Mouse (Mus musculus) brain, embryonic 14.5 days (tissue): ENCODE measurements at regions not wholly inside any gene's neighbourhood (a gene's known extent, or its start where the extent isn't known, plus 50 kb on each side); places are given as distances from the start of the nearest gene placed in this dataset.
"Not testable (repeated sequence)": the region's sequence is repeated elsewhere in the genome, so short reads cannot be mapped to it uniquely, and the experiment has no call there.

Experiments
- DNase-seq: peaks from one replicate; pipeline ENCODE4 v3.0.0-alpha.2; 2011; ENCODE audit warnings: low read depth
- CTCF ChIP-seq: fragments of 200-500 bp; IDR thresholded peaks from 2 replicates; pipeline ENCODE4 v1.5.1; 2012; ENCODE audit warnings: inconsistent platforms, mild to moderate bottlenecking, moderate library complexity, borderline replicate concordance; ENCODE audit not compliant: insufficient read depth, insufficient read length; ENCODE audit errors: extremely low read depth
- POLR2A ChIP-seq: fragments of 200-500 bp; IDR thresholded peaks from 2 replicates; pipeline ENCODE4 v1.6.1; 2012; ENCODE audit warnings: mild to moderate bottlenecking, inconsistent platforms, borderline replicate concordance; ENCODE audit not compliant: poor library complexity, insufficient read depth, insufficient read length, severe bottlenecking; ENCODE audit errors: extremely low read depth

- DNase-seq: not testable (repeated sequence)
These were observed 787.6 kb downstream of the Gm10283 start for GRCm38 (mm10) chr8:59715430-59715829.

- no peak for TF ChIP-seq POLR2A
- no peak for TF ChIP-seq CTCF
- peak; percentile 16 for DNase-seq
These were observed 791.5 kb upstream of the Galntl6 start for GRCm38 (mm10) chr8:59703947-59704346.
